Comparison of ENCODE assay signal across 16 mouse cellular contexts in genomic region chr1:13941351-13941750, GRCm38 (mm10).
"Had no signal": no experiment of that assay in that cellular context is flagged by ENCODE, and none has a peak within 500 bp of the region (broad histone marks: within the 10 kb centered on the region; RNA-seq: fewer than 3 reads in every experiment).

No protein-coding gene starts in this region.

- H3K4me3 ChIP-seq: neural tube, embryonic 12.5 days; neural tube, embryonic 13.5 days; neural tube, embryonic 15.5 days; stomach, embryonic 15.5 days had no signal

- H3K9ac ChIP-seq: neural tube, embryonic 12.5 days; neural tube, embryonic 13.5 days; neural tube, embryonic 15.5 days; stomach, embryonic 15.5 days had no signal

- H3K4me1 ChIP-seq: neural tube, embryonic 12.5 days; neural tube, embryonic 15.5 days; stomach, embryonic 15.5 days had no signal

- H3K9me3 ChIP-seq: neural tube, embryonic 15.5 days; stomach, embryonic 15.5 days had no signal

- H3K36me3 ChIP-seq: neural tube, embryonic 12.5 days; neural tube, embryonic 13.5 days; neural tube, embryonic 15.5 days; stomach, embryonic 15.5 days had no signal

- H3K27ac ChIP-seq: neural tube, embryonic 12.5 days; neural tube, embryonic 13.5 days; neural tube, embryonic 15.5 days; stomach, embryonic 15.5 days; stomach, postnatal 0 days had no signal

- DNase-seq: retina, postnatal 1 day; right cerebral cortex, adult 18-20 months; right cerebral cortex, postnatal 14 days; right cerebral cortex, postnatal 25 days; right cerebral cortex, postnatal 4 days; spleen, adult 18-20 months; thymus, adult 18-20 months; thymus, adult 2 months; thymus, postnatal 25 days; thymus, postnatal 36 days; thymus, postnatal 4 days had no signal
